Mouse (Mus musculus): ENCODE measurements at regions not wholly inside any gene's neighbourhood (a gene's known extent, or its start where the extent isn't known, plus 50 kb on each side); places are given as distances from the start of the nearest gene placed in this dataset.

- ATAC-seq (replicated peaks; ENCODE audit: low FRiP score, low read depth) (no peak), DNase-seq (ENCODE audit: low spot score) (no peak)
- Histone ChIP-seq H3K27ac (no peak overlapping the region), H3K4me2 (ENCODE audit: low read length) (no peak overlapping the region), H3K36me3 (ENCODE audit: insufficient read depth, low read length) (no peaks in the 10 kb centered on the region), H3K9me3 (replicated peaks; ENCODE audit: low read length) (no peaks in the 10 kb centered on the region), H3K4me1 (replicated peaks; ENCODE audit: insufficient read depth, low read length) (no peaks in the 10 kb centered on the region), H3K9ac (ENCODE audit: low read depth, low read length) (no peak overlapping the region), H3K4me3 (replicated peaks; ENCODE audit: low read depth, low read length) (no peak overlapping the region), H3K27me3 (ENCODE audit: insufficient read depth, low read length) (no peaks in the 10 kb centered on the region)
- 82% methylated on average over 3 of the region's 3 CpGs for WGBS
- no peak for TF ChIP-seq CTCF (IDR thresholded peaks at IDR 0.05; ENCODE audit: low read depth)
Measured at GRCm38 (mm10) chr5:83592587-83593288, 237.7 kb upstream of the Tecrl start.
